ENCODE assay signal across 26 mouse cellular contexts in the genomic region with DNA sequence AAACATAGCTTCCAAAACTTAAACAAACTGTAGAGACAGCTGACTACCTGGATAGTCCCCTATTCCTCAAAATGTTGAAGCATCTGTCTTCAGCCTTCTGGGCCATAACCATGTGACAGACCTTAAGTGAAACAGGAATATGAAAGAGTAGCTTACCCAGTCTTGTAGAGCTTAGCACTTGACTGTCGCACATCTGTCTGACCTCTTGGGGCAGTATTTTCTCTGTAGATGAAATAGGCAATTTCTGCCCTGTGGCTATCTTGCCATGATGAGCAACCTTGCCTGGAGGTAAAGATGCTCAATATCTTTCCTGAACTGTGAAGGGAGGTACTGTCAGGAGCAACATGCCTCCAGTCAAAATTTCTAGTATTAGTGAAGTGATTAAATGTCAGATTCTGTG. TPM values are rescaled to one million over a fixed set of nuclear protein-coding genes. Genes with fewer than 3 reads are reported as not detected.
DNase-seq lines count a peak whose midpoint lies in the region; TF ChIP-seq lines count a peak whose summit lies in the region.
"Had no signal": no experiment of that assay in that cellular context is flagged by ENCODE, and none has a peak within 500 bp of the region (broad histone marks: within the 10 kb centered on the region; RNA-seq: fewer than 3 reads in every experiment).

No protein-coding gene starts in this region.

- no peak for TF ChIP-seq EP300 in MEL (IDR thresholded peaks at IDR 0.05; ENCODE audit: low read depth in 1 of 2, low read length in 2 of 2)

- H3K4me1 ChIP-seq in MEL (ENCODE audit: control insufficient read depth in 1 of 2, insufficient read depth in 2 of 2, low read length in 2 of 2) = no peaks in the 10 kb centered on the region

- H3K27me3 ChIP-seq in MEL (ENCODE audit: control insufficient read depth in 1 of 2, insufficient read depth in 2 of 2, low read length in 2 of 2) = no peaks in the 10 kb centered on the region
- H3K27me3 ChIP-seq in splenic B cell, adult 2 months (ENCODE audit: control insufficient read depth, insufficient read depth, low read length, poor library complexity, severe bottlenecking) = no peaks in the 10 kb centered on the region
- H3K27me3 ChIP-seq: embryonic facial prominence, embryonic 13.5 days; forebrain, embryonic 12.5 days; heart, embryonic 13.5 days; megakaryocyte, embryonic 14.5 days; neural tube, embryonic 12.5 days had no signal

- no peak overlapping the region for H3K27ac ChIP-seq in layer of hippocampus, adult 2 months
- no peak overlapping the region for H3K27ac ChIP-seq in MEL (ENCODE audit: control insufficient read depth, low read depth, low read length)
- H3K27ac ChIP-seq: embryonic facial prominence, embryonic 13.5 days; forebrain, embryonic 12.5 days; heart, embryonic 13.5 days; hindbrain, embryonic 14.5 days; limb, embryonic 10.5 days; neural tube, embryonic 12.5 days had no signal

- no peaks in the 10 kb centered on the region for H3K9me3 ChIP-seq in MEL (replicated peaks; ENCODE audit: insufficient read depth, low read length)
- H3K9me3 ChIP-seq: embryonic facial prominence, embryonic 13.5 days; forebrain, embryonic 12.5 days; heart, embryonic 13.5 days; limb, embryonic 10.5 days; neural tube, embryonic 12.5 days had no signal

- TF ChIP-seq CTCF in layer of hippocampus, adult 2 months (conservative IDR thresholded peaks at IDR 0.05) = peak; percentile 25; the same call in 1 of the 2 replicates
- peak in 2 of 3 experiments; percentile 8 to 48; a peak in 2 of 6 replicates for TF ChIP-seq CTCF in MEL (IDR thresholded peaks at IDR 0.05 in 2 of 3, conservative IDR thresholded peaks at IDR 0.05 in 1 of 3; ENCODE audit: control insufficient read depth in 1 of 3, insufficient read depth in 1 of 3, low read depth in 2 of 3, low read length in 3 of 3, poor library complexity in 1 of 3, severe bottlenecking in 1 of 3)

- no peak for DNase-seq in layer of hippocampus, adult 2 months (ENCODE audit: low spot score in 2 of 2)
- no peak for DNase-seq in layer of hippocampus, adult 11-12 months (ENCODE audit: low spot score)
- DNase-seq in A20 (ENCODE audit: low read depth, low spot score) (peak; percentile 47), MEL (ENCODE audit: low read depth, low spot score) (peak; percentile 35)
- peak; percentile 32 for DNase-seq in splenic B cell, adult 2 months (ENCODE audit: low read depth, low spot score)
- no peak for DNase-seq in left cerebral cortex, adult 18-20 months (ENCODE audit: low spot score in 2 of 2)
- no peak for DNase-seq in layer of hippocampus, postnatal 25 days (ENCODE audit: extremely low spot score in 1 of 2, low spot score in 1 of 2)
- DNase-seq: adrenal gland, postnatal 10 days; cerebellum, adult 2 months; cerebellum, postnatal 25 days; embryo, embryonic 11 days; gastrocnemius, postnatal 25 days; heart, adult 18-20 months; kidney, postnatal 36 days; layer of hippocampus, adult 9-11 months; lung, postnatal 10 days; midbrain, embryonic 14.5 days had no signal

- H3K79me2 ChIP-seq in MEL (ENCODE audit: control insufficient read depth, insufficient read depth, low read length, poor library complexity) = peaks cover 11% of the 10 kb centered on the region

- TF ChIP-seq POLR2A in MEL (IDR thresholded peaks at IDR 0.05; ENCODE audit: control insufficient read depth in 1 of 2, insufficient read depth in 1 of 2, low read depth in 1 of 2, low read length in 2 of 2, poor library complexity in 1 of 2) = no peak

- no peak; the same call in 1 of the 2 replicates for TF ChIP-seq RAD21 in MEL (IDR thresholded peaks at IDR 0.05; ENCODE audit: low read depth, low read length)

- no peak overlapping the region for H3K4me3 ChIP-seq in layer of hippocampus, adult 2 months
- H3K4me3 ChIP-seq in MEL (ENCODE audit: control insufficient read depth in 1 of 2, insufficient read depth in 1 of 2, low read depth in 2 of 2, low read length in 2 of 2) = no peak overlapping the region
- H3K4me3 ChIP-seq: embryonic facial prominence, embryonic 13.5 days; erythroblast, embryonic 14.5 days; forebrain, embryonic 12.5 days; heart, embryonic 13.5 days; limb, embryonic 10.5 days; megakaryocyte, embryonic 14.5 days; neural tube, embryonic 12.5 days had no signal

- no peak overlapping the region for H3K9ac ChIP-seq in MEL (ENCODE audit: control insufficient read depth, low read depth, low read length, poor library complexity, severe bottlenecking)
- H3K9ac ChIP-seq: embryonic facial prominence, embryonic 13.5 days; forebrain, embryonic 12.5 days; heart, embryonic 13.5 days; hindbrain, embryonic 14.5 days; neural tube, embryonic 12.5 days had no signal

- peaks cover 0 to 2% of the 10 kb centered on the region in 2 experiments; a peak in 1 of 4 replicates for H3K36me3 ChIP-seq in MEL (ENCODE audit: control insufficient read depth in 1 of 2, insufficient read depth in 2 of 2, low read length in 2 of 2)
- H3K36me3 ChIP-seq in splenic B cell, adult 2 months (ENCODE audit: control insufficient read depth, insufficient read depth, low read length, poor library complexity, severe bottlenecking) = no peaks in the 10 kb centered on the region
- H3K36me3 ChIP-seq: embryonic facial prominence, embryonic 13.5 days; forebrain, embryonic 12.5 days; G1E; heart, embryonic 13.5 days; limb, embryonic 10.5 days; neural tube, embryonic 12.5 days had no signal

TF ChIP-seq in MEL, 35 proteins besides CTCF, POLR2A, EP300 and RAD21:
- no peak for TF ChIP-seq ZC3H11A (IDR thresholded peaks at IDR 0.05; ENCODE audit: low read depth, low read length)
- TF ChIP-seq TCF12 (IDR thresholded peaks at IDR 0.05; ENCODE audit: low read depth, low read length) = no peak
- no peak for TF ChIP-seq GATA1 (IDR thresholded peaks at IDR 0.05; ENCODE audit: low read depth, low read length)
- TF ChIP-seq USF2 (IDR thresholded peaks at IDR 0.05; ENCODE audit: borderline replicate concordance in 1 of 2, insufficient read depth in 1 of 2, low read depth in 1 of 2, low read length in 2 of 2) = no peak
- no peak for TF ChIP-seq JUND (IDR thresholded peaks at IDR 0.05; ENCODE audit: low read depth, low read length)
- TF ChIP-seq USF1 (IDR thresholded peaks at IDR 0.05; ENCODE audit: low read depth, low read length) = no peak
- no peak for TF ChIP-seq TAL1 (IDR thresholded peaks at IDR 0.05; ENCODE audit: low read length)
- no peak for TF ChIP-seq MYB (IDR thresholded peaks at IDR 0.05; ENCODE audit: low read depth, low read length)

RNA-seq across cellular contexts. Expression of a gene that starts 2.9 kb away (rescaled TPM):
- total RNA-seq in layer of hippocampus, adult 2 months (2021) = 10 to 100 TPM; 85.7 to 92.9 TPM
- 207 and 210 TPM in 2 replicates for total RNA-seq in MEL (2012; rRNA removed)
- 100 to 1,000 TPM in 1 of 2 experiments, not detected in 1; 201 TPM for polyA plus RNA-seq in MEL (2012; ENCODE audit: insufficient read depth in 1 of 2, insufficient read length in 2 of 2, low read depth in 1 of 2, low replicate concordance in 2 of 2, missing spikeins in 1 of 2)
- total RNA-seq in left cerebral cortex, adult 18-20 months (2021) = 10 to 100 TPM; 82.9 to 92.9 TPM
- total RNA-seq in layer of hippocampus, postnatal 25 days (2021) = 10 to 100 TPM; 86.2 to 90.5 TPM

RNA-seq across cellular contexts. Expression of a gene that starts 24.2 kb away (rescaled TPM):
- total RNA-seq in layer of hippocampus, adult 2 months (2021) = 10 to 100 TPM; 24.5 to 26.8 TPM
- 25.7 and 29.5 TPM in 2 replicates for total RNA-seq in MEL (2012; rRNA removed)
- polyA plus RNA-seq in MEL (2012; ENCODE audit: insufficient read depth in 1 of 2, insufficient read length in 2 of 2, low read depth in 1 of 2, low replicate concordance in 2 of 2, missing spikeins in 1 of 2) = 10 to 100 TPM in 1 of 2 experiments, not detected in 1; 26.6 TPM
- total RNA-seq in left cerebral cortex, adult 18-20 months (2021) = 10 to 100 TPM; 20.6 to 24.0 TPM
- total RNA-seq in layer of hippocampus, postnatal 25 days (2021) = 10 to 100 TPM; 23.9 to 24.0 TPM

RNA-seq across cellular contexts. Expression of a gene that starts 39.2 kb away (rescaled TPM):
- 10 to 100 TPM; 11.7 to 12.3 TPM for total RNA-seq in layer of hippocampus, adult 2 months (2021)
- not detected in 2 replicates for total RNA-seq in MEL (2012; rRNA removed)
- polyA plus RNA-seq in MEL (2012; ENCODE audit: insufficient read depth in 1 of 2, insufficient read length in 2 of 2, low read depth in 1 of 2, low replicate concordance in 2 of 2, missing spikeins in 1 of 2) = not detected
- 10 to 100 TPM in 1 of 2 experiments, 1 to 10 TPM in 1; 9.7 to 11.3 TPM for total RNA-seq in left cerebral cortex, adult 18-20 months (2021)
- 10 to 100 TPM; 12.3 to 16.6 TPM for total RNA-seq in layer of hippocampus, postnatal 25 days (2021)
- total RNA-seq: G1E had no signal
- polyA plus RNA-seq: G1E had no signal

RNA-seq across cellular contexts. Expression of a gene that starts 57.9 kb away (rescaled TPM):
- total RNA-seq in layer of hippocampus, adult 2 months (2021) = 100 to 1,000 TPM; 773 TPM
- total RNA-seq in MEL (2012; rRNA removed) = 270 and 388 TPM in 2 replicates
- 1,000 to 10,000 TPM in 1 of 2 experiments, 100 to 1,000 TPM in 1; 727 to 1,355 TPM for polyA plus RNA-seq in MEL (2012; ENCODE audit: insufficient read depth in 1 of 2, insufficient read length in 2 of 2, low read depth in 1 of 2, low replicate concordance in 2 of 2, missing spikeins in 1 of 2)
- 100 to 1,000 TPM; 662 to 699 TPM for total RNA-seq in left cerebral cortex, adult 18-20 months (2021)
- total RNA-seq in layer of hippocampus, postnatal 25 days (2021) = 100 to 1,000 TPM; 725 to 726 TPM

Comparison
In these comparisons a context has a peak if more than half of its experiments do, and no peak if none do; other contexts are left out.
1. DNase-seq: peak in A20 (single experiment), MEL (single experiment) and splenic B cell, adult 2 months (single experiment); none in layer of hippocampus, adult 2 months (0 of 2), layer of hippocampus, adult 11-12 months (single experiment), left cerebral cortex, adult 18-20 months (0 of 2) and layer of hippocampus, postnatal 25 days (0 of 2).
2. RNA of a gene that starts 39.2 kb away (total RNA-seq): 12.3 to 16.6 TPM in layer of hippocampus, postnatal 25 days, 11.7 to 12.3 TPM in layer of hippocampus, adult 2 months and 9.7 to 11.3 TPM in left cerebral cortex, adult 18-20 months; not detected in MEL; every median in the first group is over 10 times any median in the second.